Mouse (Mus musculus) Patski (cell line): ENCODE data around the gene Cabp4. TPM values are rescaled to one million over a fixed set of nuclear protein-coding genes. Genes with fewer than 3 reads are reported as not detected.

Experiments used
- ATAC-seq: fragments of 100-300 bp; one replicate; pipeline ENCODE4 v1.8.0; 2021
- CTCF ChIA-PET: fragments of 350-600 bp; sonication (Branson Sonifier 250); formaldehyde crosslinking; loops from one replicate; lab custom pipeline; 2022; ENCODE audit warnings: inconsistent platforms; lab: Charles Lee
- POLR2A ChIA-PET: fragments of 350-600 bp; sonication (Branson Sonifier 250); formaldehyde crosslinking; loops from one replicate; lab custom pipeline; 2022; ENCODE audit warnings: antibody characterized with exemption, inconsistent platforms; lab: Charles Lee
- DNase-seq: peaks from one replicate; pipeline ENCODE4 v3.0.0-alpha.2; 2011; ENCODE audit warnings: low read depth, low spot score
- H3K27me3 ChIP-seq: fragments of 371-371 bp; one replicate; pipeline ENCODE4 v1.5.1; 2021
- CTCF ChIP-seq: fragments of 100-300 bp; IDR thresholded peaks from one replicate; pipeline ENCODE4 v1.5.1; 2021
- in situ Hi-C: fragments of 300-500 bp; cut with MboI; formaldehyde crosslinking; loops from 3 replicates; pipeline ENCODE4 v1.11.1; 2018; ENCODE audit warnings: low pct_unique_long_range_greater_than_20kb, mixed read lengths
- polyA plus RNA-seq: library from polyadenylated mRNA; unstranded; gene quantifications from one replicate; pipeline ENCODE4 v1.2.3, GENCODE M21; 2021

The Cabp4 gene
- polyA plus RNA-seq, 1 experiment from 2014 or later: 0.17 TPM

GRCm38 (mm10) chr19:4119716-4120487 lies 23.9 kb downstream of the Cabp4 start:
- no peaks in the 10 kb centered on the region for H3K27me3 ChIP-seq
- no peak for TF ChIP-seq CTCF
- ChIA-PET POLR2A (interaction anchor here (1.0 to 1.2 kb wide), 2 partner anchors 14 to 50 kb away, joined by 3 read pairs; no protein-coding TSS in a partner anchor), CTCF (interaction anchor here (1.3 to 2.4 kb wide), 3 partner anchors 20 to 108 kb away, joined by 4 to 11 read pairs (median 7); partner anchors contain the start of gene Pitpnm1)
- no peak for DNase-seq
- in situ Hi-C loops: loop anchor here (5.0 kb wide), 1 partner anchor 82 kb away; the partner anchor contains the start of gene Rad9a
- no peak for ATAC-seq

- ChIA-PET POLR2A (interaction anchor here (0.6 kb wide), 2 partner anchors 21 to 65 kb away, joined by 3 read pairs; partner anchors contain the start of gene Gpr152), CTCF (no interaction called here)
- TF ChIP-seq CTCF: no peak
- in situ Hi-C loops: no loop called here
- ATAC-seq: no peak
- no peak for DNase-seq
- no peaks in the 10 kb centered on the region for H3K27me3 ChIP-seq
These were observed 25.5 kb downstream of the Cabp4 start for GRCm38 (mm10) chr19:4118350-4118749.

- in situ Hi-C loops: no loop called here
- TF ChIP-seq CTCF: no peak
- CTCF ChIA-PET: interaction anchor here (1.3 to 1.7 kb wide), 2 partner anchors 8 to 18 kb away, joined by 4 read pairs; no protein-coding TSS in a partner anchor
- no peaks in the 10 kb centered on the region for H3K27me3 ChIP-seq
- DNase-seq: no peak
- ATAC-seq: no peak
- POLR2A ChIA-PET: interaction anchor here (0.6 kb wide), 1 partner anchor 47 kb away, joined by 3 read pairs; no protein-coding TSS in a partner anchor
These were observed 26.8 kb downstream of the Cabp4 start for GRCm38 (mm10) chr19:4117006-4117405.

- in situ Hi-C loops: no loop called here
- H3K27me3 ChIP-seq: no peaks in the 10 kb centered on the region
- ChIA-PET POLR2A (no interaction called here), CTCF (interaction anchor here (1.3 to 1.7 kb wide), 2 partner anchors 9 to 17 kb away, joined by 4 read pairs; no protein-coding TSS in a partner anchor)
- DNase-seq (no peak), ATAC-seq (no peak)
- TF ChIP-seq CTCF: no peak
These were observed 28.0 kb downstream of the Cabp4 start for GRCm38 (mm10) chr19:4115816-4116215.

- ChIA-PET POLR2A (no interaction called here), CTCF (interaction anchor here (1.3 to 2.5 kb wide), 2 partner anchors 10 to 16 kb away, joined by 3 to 7 read pairs; no protein-coding TSS in a partner anchor)
- TF ChIP-seq CTCF: no peak
These were observed 28.7 kb downstream of the Cabp4 start for GRCm38 (mm10) chr19:4115144-4115543.

GRCm38 (mm10) chr19:4114551-4114950 lies 29.3 kb downstream of the Cabp4 start:
- TF ChIP-seq CTCF: no peak
- ATAC-seq (no peak), DNase-seq (no peak)
- in situ Hi-C loops: no loop called here
- CTCF ChIA-PET: interaction anchor here (1.3 to 2.5 kb wide), 2 partner anchors 11 to 16 kb away, joined by 3 to 7 read pairs; no protein-coding TSS in a partner anchor
- POLR2A ChIA-PET: no interaction called here
- H3K27me3 ChIP-seq: no peaks in the 10 kb centered on the region

More at GRCm38 (mm10) chr19:4115144-4115543, 28.7 kb downstream of the Cabp4 start:
- DNase-seq: no peak
- in situ Hi-C loops: no loop called here
- no peaks in the 10 kb centered on the region for H3K27me3 ChIP-seq
- no peak for ATAC-seq

GRCm38 (mm10) chr19:4113806-4114230 lies 30.0 kb downstream of the Cabp4 start:
- ATAC-seq: peak; percentile 20
- TF ChIP-seq CTCF: no peak
- in situ Hi-C loops: no loop called here
- ChIA-PET CTCF (interaction anchor here (1.1 to 2.5 kb wide), 4 partner anchors 11 to 115 kb away, joined by 3 to 7 read pairs (median 3); no protein-coding TSS in a partner anchor), POLR2A (interaction anchor here (0.9 kb wide), 1 partner anchor 15 kb away, joined by 4 read pairs; no protein-coding TSS in a partner anchor)
- no peaks in the 10 kb centered on the region for H3K27me3 ChIP-seq
- no peak for DNase-seq

GRCm38 (mm10) chr19:4113186-4113805 lies 30.5 kb downstream of the Cabp4 start:
- in situ Hi-C loops: no loop called here
- peak; percentile 93 for DNase-seq
- ChIA-PET POLR2A (interaction anchor here (0.9 kb wide), 1 partner anchor 14 kb away, joined by 4 read pairs; no protein-coding TSS in a partner anchor), CTCF (interaction anchor here (1.1 to 2.5 kb wide), 3 partner anchors 12 to 115 kb away, joined by 3 to 7 read pairs (median 3); no protein-coding TSS in a partner anchor)
- peak; percentile 78 for ATAC-seq
- TF ChIP-seq CTCF: no peak
- H3K27me3 ChIP-seq: no peaks in the 10 kb centered on the region

- ChIA-PET CTCF (interaction anchor here (2.5 kb wide), 1 partner anchor 13 kb away, joined by 7 read pairs; no protein-coding TSS in a partner anchor), POLR2A (no interaction called here)
- ATAC-seq: no peak
These were observed 31.5 kb downstream of the Cabp4 start for GRCm38 (mm10) chr19:4112063-4112960.

More at GRCm38 (mm10) chr19:4112063-4112960, 31.5 kb downstream of the Cabp4 start:
- in situ Hi-C loops: no loop called here
- no peak for DNase-seq
- H3K27me3 ChIP-seq: no peaks in the 10 kb centered on the region
- no peak for TF ChIP-seq CTCF
